Comparison of ENCODE assay signal across 20 mouse cellular contexts in the genomic region with DNA sequence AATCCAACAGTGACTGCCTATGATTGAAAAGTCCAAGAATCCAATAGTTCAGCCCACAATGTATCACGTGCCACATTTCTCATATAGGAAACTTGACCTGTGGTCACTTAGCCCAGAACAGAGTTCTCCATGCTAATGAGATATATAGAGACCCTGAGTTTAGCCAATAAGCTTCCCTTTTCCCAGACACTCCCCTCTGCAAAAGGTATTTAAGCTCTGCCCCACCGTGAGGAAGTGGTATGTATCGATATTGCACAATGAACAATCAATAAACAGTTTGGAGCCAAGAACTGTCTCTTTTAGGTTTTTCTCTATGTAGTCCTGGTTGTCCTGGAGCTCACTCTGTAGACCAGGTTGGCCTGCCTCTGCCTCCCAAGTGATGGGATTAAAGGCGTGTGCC. TPM values are rescaled to one million over a fixed set of nuclear protein-coding genes. Genes with fewer than 3 reads are reported as not detected.
"Had no signal": no experiment of that assay in that cellular context is flagged by ENCODE, and none has a peak within 500 bp of the region (broad histone marks: within the 10 kb centered on the region; RNA-seq: fewer than 3 reads in every experiment).

No protein-coding gene starts in this region.

- H3K4me2 ChIP-seq: lung, embryonic 15.5 days; midbrain, embryonic 12.5 days; neural tube, embryonic 13.5 days; neural tube, embryonic 15.5 days had no signal

- H3K27ac ChIP-seq: lung, embryonic 15.5 days; midbrain, embryonic 10.5 days; midbrain, embryonic 12.5 days; neural tube, embryonic 13.5 days; neural tube, embryonic 15.5 days had no signal

- H3K36me3 ChIP-seq: lung, embryonic 15.5 days; midbrain, embryonic 10.5 days; midbrain, embryonic 12.5 days; neural tube, embryonic 13.5 days; neural tube, embryonic 15.5 days had no signal

- H3K4me3 ChIP-seq: lung, embryonic 15.5 days; midbrain, embryonic 10.5 days; midbrain, embryonic 12.5 days; myocyte; neural tube, embryonic 13.5 days; neural tube, embryonic 15.5 days had no signal

- ATAC-seq: lung, postnatal 0 days; midbrain, embryonic 16.5 days had no signal

- DNase-seq: lung, adult 2 months; lung, postnatal 4 days; midbrain, embryonic 14.5 days; retina, postnatal 1 day; right cerebral cortex, adult 18-20 months; right cerebral cortex, postnatal 25 days; right cerebral cortex, postnatal 4 days; spleen, adult 18-20 months; thymus, adult 18-20 months; thymus, postnatal 14 days; thymus, postnatal 36 days had no signal

- H3K9ac ChIP-seq: lung, embryonic 15.5 days; midbrain, embryonic 12.5 days; neural tube, embryonic 13.5 days; neural tube, embryonic 15.5 days had no signal

- H3K9me3 ChIP-seq: lung, embryonic 15.5 days; neural tube, embryonic 13.5 days; neural tube, embryonic 15.5 days had no signal

RNA-seq across cellular contexts. Expression of a gene that starts 4.2 kb away (rescaled TPM):
- total RNA-seq: megakaryocyte-erythroid progenitor cell, adult 5-6 weeks had no signal
